Mouse (Mus musculus): ENCODE data around the gene A930004D18Rik.

Gene A930004D18Rik

DNA sequence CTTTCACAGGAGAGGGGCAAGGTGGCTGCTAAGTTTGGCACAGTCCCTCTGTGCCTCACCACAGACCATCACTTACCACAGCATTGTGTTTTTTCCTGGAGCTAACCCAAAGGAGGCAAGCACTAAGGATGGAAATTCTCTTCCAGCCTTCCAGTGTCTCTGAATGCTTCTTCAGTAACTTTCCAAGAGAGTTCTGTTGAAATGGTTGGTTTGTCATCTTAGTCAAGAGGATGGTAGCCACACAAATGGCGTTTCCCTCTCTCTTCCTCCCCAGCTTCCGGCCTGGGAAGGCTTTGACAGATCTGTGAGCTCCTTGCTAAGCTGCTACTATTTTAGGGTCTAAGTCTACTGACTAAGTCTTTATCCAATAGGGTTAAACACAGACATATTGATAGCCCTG is at the start of gene A930004D18Rik:
Gene A930004D18Rik, minus strand, starts transcription at position 247 of the 400 bp plus-strand sequence.
- DNase-seq (ENCODE audit: low spot score) = no peak

DNA sequence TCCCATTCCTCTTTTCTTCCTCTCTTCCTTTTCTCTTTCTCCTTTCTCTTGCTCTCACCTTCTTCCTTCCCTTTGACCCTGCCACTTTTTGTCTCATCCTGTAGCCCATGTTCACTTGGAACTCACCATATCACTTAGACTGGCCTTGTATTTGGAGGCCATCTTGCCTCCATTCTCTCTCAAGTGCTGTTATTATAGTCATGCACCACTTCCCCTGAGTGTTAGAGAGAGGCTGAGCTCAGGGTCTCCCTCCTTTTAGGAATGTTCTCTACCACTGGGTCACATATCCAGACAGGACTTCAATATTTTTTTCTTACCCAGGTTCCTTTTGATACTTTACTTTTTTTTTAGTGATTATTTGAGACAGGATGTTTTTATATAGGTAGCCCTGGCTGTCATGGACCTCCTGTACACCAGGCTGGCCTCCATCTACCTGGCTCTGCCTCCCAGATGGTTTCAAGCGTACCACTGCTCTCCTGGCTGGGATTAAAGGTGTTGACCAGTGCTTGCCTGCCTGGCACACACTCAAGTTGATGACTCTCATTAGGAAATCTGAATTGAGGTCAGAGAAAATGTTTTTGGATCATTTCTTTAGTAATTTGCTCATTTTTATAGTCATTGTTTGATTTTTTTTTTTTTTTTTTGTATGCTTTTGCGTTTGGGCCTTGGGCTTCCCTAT is 42.8 kb upstream of the A930004D18Rik start:
- no peak for DNase-seq (ENCODE audit: low spot score)

DNA sequence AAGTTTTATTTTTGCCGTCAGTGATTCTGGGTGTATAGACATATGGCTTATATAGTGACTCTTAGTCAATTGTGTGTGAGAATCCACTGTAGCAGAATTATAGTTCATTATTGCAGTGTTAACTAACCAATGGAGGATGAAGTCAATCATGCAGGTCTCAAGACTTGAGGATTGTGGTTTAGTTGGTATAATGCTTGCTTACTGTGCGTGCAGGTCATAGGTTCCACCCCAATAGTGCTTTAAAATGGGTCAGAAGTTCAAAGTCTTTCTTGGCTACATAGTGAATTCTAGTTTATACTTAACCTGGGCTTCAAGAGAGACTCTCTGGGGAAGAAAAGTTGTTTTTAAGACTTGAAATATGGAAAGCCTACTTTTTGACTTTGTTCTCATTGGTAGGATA is 34.4 kb upstream of the A930004D18Rik start:
- DNase-seq (ENCODE audit: low spot score) = no peak

DNA sequence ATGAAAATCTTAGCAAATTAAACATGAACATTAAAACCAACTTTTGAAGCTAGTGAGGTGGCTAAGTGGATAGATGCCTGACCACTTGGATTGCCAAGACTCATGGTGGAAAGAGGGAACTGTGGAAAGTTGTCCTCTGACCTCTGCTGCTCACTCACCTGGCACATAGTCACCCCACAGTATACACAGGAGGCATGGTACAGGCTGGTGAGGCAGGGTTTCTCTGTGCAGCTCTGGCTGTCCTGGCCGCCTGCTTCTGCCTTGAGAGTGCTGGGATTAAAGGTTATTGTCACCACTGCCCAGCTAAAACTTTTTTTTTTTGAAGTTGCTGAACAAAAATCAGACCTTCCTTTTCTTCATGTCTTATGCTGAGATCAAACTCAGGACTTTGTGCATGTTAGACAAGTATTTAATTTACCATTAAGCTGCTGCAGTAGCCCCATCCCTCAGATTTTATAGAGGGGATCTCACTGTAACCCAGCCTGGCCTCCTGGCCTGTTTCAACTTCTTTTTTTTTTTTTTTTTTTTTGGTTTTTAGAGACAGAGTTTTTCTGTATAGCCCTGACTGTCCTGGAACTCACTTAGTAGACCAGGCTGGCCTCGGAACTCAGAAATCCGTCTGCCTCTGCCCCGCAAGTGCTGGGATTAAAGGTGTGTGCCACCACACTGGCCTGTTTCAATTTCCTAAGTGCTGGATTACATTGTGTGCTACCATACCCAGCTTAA is 30.7 kb upstream of the A930004D18Rik start:
- DNase-seq (ENCODE audit: low spot score) = no peak

GRCm38 (mm10) chr2:18066436-18066835 is 28.9 kb upstream of the A930004D18Rik start:
- no peak for DNase-seq (ENCODE audit: low spot score)

DNA sequence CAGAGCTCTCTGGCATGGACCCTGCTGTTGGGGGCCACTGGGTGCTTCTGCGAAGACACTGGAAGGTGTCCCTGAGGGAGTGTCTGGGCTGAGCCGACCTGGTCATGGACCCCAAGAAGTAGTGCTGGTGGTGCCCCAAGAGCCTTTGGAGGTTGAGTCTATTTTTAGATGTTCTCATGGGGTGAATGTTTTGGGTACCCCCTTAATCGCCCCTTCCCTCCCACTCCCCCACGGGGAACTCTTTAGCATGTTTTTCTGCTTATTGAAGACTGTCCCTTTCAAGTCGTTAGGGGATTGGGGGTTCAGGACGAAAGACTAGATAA is 28.1 kb upstream of the A930004D18Rik start:
- no peak for DNase-seq (ENCODE audit: low spot score)

GRCm38 (mm10) chr2:18064941-18065707 is 27.6 kb upstream of the A930004D18Rik start:
- peak; percentile 71 for DNase-seq (ENCODE audit: low spot score)

- DNase-seq (ENCODE audit: low spot score) = peak; percentile 85
Measured at GRCm38 (mm10) chr2:18064356-18064858, 26.9 kb upstream of the A930004D18Rik start.

- peak; percentile 59 for DNase-seq (ENCODE audit: low spot score)
Measured at GRCm38 (mm10) chr2:18063763-18064251, 26.3 kb upstream of the A930004D18Rik start.

- no peak for DNase-seq (ENCODE audit: low spot score)
Measured at GRCm38 (mm10) chr2:18060396-18060795, 22.9 kb upstream of the A930004D18Rik start.

DNA sequence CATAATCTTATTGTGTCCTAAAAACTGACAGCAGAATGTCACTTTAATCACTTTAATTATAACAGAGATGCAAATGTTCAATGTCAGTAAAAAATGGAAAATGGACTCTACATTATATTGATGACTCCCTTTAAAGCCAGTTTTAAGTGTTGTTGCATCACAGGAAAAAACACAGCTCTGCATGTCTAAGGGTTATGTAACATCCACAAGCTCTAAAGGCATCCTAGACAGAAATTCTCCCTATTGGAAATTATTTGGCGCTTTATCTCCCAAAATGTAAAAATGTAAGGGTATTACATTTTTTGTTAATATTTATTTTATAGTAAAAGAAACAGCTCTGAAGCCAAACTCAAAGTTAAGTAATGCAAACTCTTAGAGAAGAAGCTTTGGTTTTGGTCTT is 22.4 kb upstream of the A930004D18Rik start:
- no peak for DNase-seq (ENCODE audit: low spot score)

- DNase-seq (ENCODE audit: low spot score) = no peak
Measured at GRCm38 (mm10) chr2:18059063-18059462, 21.5 kb upstream of the A930004D18Rik start.

DNA sequence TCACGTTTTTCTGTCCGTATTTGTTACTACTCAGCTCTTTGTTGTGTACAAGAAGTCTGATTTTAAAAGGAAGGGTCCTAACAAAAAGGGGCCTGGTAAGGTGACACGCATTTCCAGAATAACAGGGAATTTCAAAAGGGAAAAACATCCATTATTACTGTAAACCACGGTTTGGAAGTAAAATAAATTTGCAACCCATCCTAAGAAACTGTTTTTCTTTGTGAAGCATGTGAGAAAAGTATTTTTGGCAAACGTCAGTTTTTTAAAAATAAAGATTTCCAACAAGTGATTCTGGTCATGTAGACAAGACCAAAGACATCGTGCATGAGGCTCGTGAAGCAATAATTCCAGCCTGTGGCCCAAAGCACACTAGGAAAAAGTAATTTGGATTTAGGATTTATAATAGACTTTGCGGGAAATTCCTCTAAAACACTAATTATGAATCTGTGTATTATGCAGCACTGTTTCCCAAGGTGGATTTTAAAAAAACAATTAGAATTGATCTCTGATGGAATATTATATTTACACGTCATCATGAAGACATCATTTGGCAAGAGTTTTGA is 20.7 kb upstream of the A930004D18Rik start:
- no peak for DNase-seq (ENCODE audit: low spot score)

DNA sequence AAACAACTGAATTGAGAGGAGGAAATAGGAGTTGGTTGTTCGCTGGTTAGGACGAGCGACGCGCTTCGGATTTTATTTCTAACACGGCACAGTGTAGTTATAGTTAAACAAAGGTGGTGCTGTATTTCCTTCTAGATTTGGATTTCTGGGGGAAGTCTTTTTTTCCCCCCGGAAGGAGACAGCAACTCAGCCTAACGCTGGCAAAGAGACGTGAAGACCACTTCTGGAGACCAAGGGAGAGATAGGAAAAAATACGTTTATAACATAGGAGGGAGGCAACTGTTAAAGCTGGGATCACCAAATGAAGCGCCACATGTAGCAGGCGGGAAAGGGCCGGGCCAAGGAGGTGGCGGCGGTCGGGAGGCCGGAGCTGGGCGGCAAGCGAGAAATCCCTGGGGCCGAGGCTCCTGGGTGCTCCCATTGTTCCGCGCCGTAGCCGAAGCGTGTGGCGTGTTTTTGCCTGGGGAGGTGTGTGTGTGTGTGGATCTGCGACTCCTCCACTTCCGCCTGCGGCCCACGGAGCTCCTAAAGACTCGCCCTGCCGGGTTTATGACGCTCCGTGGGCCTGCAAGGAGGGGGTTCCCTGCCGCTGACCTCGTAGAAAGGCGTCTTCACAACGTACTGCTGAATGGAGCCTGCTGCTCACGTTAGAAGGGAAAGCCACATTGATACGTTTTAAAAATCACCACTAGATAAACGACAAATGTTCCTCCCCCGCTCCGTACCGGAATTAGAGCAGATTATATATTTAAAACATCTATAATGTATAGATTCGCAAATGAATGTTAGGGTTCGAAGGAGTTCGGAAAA is 20.0 kb upstream of the A930004D18Rik start:
- DNase-seq (ENCODE audit: low spot score) = peak; percentile 49

GRCm38 (mm10) chr2:18056786-18057255 is 19.3 kb upstream of the A930004D18Rik start:
- DNase-seq (ENCODE audit: low spot score) = peak; percentile 83

- DNase-seq (ENCODE audit: low spot score) = peak; percentile 91
Measured at GRCm38 (mm10) chr2:18055929-18056785, 18.6 kb upstream of the A930004D18Rik start.

DNA sequence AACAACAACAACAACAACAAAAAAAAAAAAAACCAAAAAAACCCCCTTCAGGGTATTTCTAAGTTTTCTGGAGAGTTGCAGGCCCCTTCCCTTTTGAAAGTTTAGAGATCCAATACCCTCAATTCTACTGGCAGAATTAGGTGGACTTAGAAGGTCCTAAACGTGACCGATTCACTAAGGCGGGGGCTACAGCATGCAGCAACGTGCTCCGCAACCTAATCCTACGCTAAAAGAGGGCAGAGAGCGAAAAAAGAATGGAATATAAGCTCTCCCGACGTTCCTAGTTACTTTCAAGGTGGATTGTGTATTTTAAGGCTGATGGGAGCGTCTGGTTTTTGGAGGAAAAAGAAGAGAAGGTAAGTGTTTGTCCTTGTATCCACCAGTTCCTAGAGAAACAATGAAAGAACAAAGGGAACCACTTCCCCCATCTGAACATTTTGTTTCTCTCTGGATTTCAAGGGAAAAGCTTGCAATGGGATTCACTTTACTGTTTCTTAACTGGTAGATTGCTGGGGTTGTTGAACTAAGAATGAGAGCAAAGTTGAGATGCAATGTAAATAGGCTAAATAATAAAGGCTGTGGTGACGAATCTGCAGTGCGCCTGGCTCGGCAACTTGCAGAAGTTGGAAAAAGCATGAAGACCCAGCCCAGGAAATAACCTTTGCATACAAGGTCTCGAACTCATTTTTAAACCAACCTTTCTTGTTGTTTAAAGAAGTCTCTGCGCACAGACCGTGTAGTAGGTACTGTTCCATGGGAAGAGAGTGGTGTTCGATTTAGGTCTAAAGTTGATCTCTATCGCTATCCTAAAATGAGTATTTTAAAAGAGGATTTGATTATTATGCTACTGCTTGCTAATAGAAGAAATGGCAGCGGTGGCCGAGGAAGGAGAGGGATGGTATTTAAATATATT is 17.7 kb upstream of the A930004D18Rik start, which contains the start of gene Mllt10:
Gene Mllt10, plus strand, starts transcription at position 222 of the 913 bp plus-strand sequence.
- DNase-seq (ENCODE audit: low spot score) = no peak

DNA sequence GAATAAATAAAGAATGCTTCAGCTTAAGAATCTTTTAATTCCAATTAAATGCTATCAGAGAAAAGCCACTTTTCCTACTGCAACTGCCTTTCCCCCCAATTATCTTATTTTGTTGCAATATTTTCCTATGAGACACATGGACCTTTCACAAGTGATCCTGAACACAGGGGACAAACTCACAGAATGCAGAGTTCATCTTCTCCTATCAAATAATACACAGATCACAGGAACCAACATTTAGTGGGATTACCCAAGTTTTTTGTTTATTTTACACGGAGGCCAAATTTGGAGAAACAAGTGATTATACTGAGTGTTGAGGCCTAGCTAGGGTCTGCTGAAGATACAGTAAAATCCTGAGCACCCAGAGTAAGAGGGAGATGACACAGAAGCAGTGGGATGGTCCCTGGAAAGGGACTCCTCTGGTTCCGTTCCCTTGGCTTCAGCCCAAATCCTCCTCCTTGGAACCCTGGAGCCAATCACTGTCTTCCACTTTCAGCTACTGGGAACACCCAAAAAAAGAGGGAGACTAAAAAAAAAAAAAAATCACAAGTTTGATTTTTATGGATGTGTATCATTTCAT is 16.5 kb upstream of the A930004D18Rik start:
- no peak for DNase-seq (ENCODE audit: low spot score)

Data from spleen, adult 12 weeks (tissue).